Mouse (Mus musculus): ENCODE measurements around the gene Ikzf3. TPM values are rescaled to one million over a fixed set of nuclear protein-coding genes. Genes with fewer than 3 reads are reported as not detected.

The Ikzf3 gene
- polyA plus RNA-seq, 1 experiment from 2014 or later = 0.18 TPM

GRCm38 (mm10) chr11:98457367-98458120 lies 88.3 kb downstream of the Ikzf3 start:
- peak overlapping the region; percentile 89 for H3K4me2 ChIP-seq (ENCODE audit: low read depth, low read length)
- H3K36me3 ChIP-seq (ENCODE audit: control insufficient read depth, insufficient read depth, low read length) = no peaks in the 10 kb centered on the region
- peak overlapping the region; percentile 67 for H3K9ac ChIP-seq (ENCODE audit: low read depth, low read length)
- under 1% methylated on average over 23 of the region's 64 CpGs for WGBS
- ATAC-seq (ENCODE audit: low read depth) (peak; percentile 87), DNase-seq (ENCODE audit: low spot score) (peak; percentile 87)
- 0 out of 2 replicates have a peak overlapping the region, but pooled peaks have one; percentile 1 for H3K27ac ChIP-seq (replicated peaks; ENCODE audit: low read depth, low read length)
- H3K27me3 ChIP-seq (replicated peaks; ENCODE audit: control insufficient read depth, insufficient read depth, low read length) = peaks cover 26% of the 10 kb centered on the region
- H3K9me3 ChIP-seq (ENCODE audit: control insufficient read depth, low read length) = no peaks in the 10 kb centered on the region
- H3K4me3 ChIP-seq (ENCODE audit: low read depth, low read length) = peak overlapping the region; percentile 62
- no peaks in the 10 kb centered on the region for H3K4me1 ChIP-seq (ENCODE audit: control insufficient read depth, insufficient read depth, low read length)

- DNase-seq (ENCODE audit: low spot score) (no peak), ATAC-seq (ENCODE audit: low read depth) (peak; percentile 2; the same call in 1 of the 2 replicates)
- Histone ChIP-seq H3K4me3 (ENCODE audit: low read depth, low read length) (peak overlapping the region; percentile 62), H3K27ac (replicated peaks; ENCODE audit: low read depth, low read length) (0 out of 2 replicates have a peak overlapping the region, but pooled peaks have one; percentile 1), H3K4me1 (ENCODE audit: control insufficient read depth, insufficient read depth, low read length) (no peaks in the 10 kb centered on the region), H3K9ac (ENCODE audit: low read depth, low read length) (peak overlapping the region; percentile 67), H3K4me2 (ENCODE audit: low read depth, low read length) (peak overlapping the region; percentile 89), H3K9me3 (ENCODE audit: control insufficient read depth, low read length) (no peaks in the 10 kb centered on the region), H3K27me3 (replicated peaks; ENCODE audit: control insufficient read depth, insufficient read depth, low read length) (peaks cover 26% of the 10 kb centered on the region), H3K36me3 (ENCODE audit: control insufficient read depth, insufficient read depth, low read length) (no peaks in the 10 kb centered on the region)
- 28% methylated on average over 9 of the region's 9 CpGs for WGBS
Measured at GRCm38 (mm10) chr11:98456945-98457344, 88.9 kb downstream of the Ikzf3 start.

DNA sequence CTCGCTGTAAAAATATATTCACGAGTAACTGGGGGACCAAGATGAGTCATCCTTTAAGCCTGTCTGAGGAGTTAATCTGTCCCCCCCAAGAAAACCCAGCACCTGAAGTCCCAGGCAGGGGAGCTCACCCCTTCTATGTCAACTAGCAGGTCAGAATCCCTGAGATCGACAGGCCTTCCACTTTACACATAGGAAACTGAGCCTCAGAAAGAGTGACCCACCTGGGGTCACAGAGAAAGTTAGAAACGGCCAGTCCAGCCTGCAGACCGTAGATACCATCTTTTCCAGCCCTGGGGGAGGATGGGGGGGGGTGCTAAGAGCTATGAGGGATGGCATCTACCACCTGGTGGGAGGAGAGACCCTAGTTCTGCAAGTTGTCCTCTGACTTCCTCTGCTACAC lies 89.3 kb downstream of the Ikzf3 start:
- Histone ChIP-seq H3K27ac (replicated peaks; ENCODE audit: low read depth, low read length) (no peak overlapping the region), H3K4me1 (ENCODE audit: control insufficient read depth, insufficient read depth, low read length) (no peaks in the 10 kb centered on the region), H3K9ac (ENCODE audit: low read depth, low read length) (no peak overlapping the region), H3K9me3 (ENCODE audit: control insufficient read depth, low read length) (no peaks in the 10 kb centered on the region), H3K4me3 (ENCODE audit: low read depth, low read length) (no peak overlapping the region), H3K27me3 (replicated peaks; ENCODE audit: control insufficient read depth, insufficient read depth, low read length) (peaks cover 26% of the 10 kb centered on the region), H3K36me3 (ENCODE audit: control insufficient read depth, insufficient read depth, low read length) (no peaks in the 10 kb centered on the region), H3K4me2 (ENCODE audit: low read depth, low read length) (peak overlapping the region; percentile 89; the same call in 1 of the 2 replicates)
- no peak for ATAC-seq (ENCODE audit: low read depth)
- WGBS = 75% methylated on average over 5 of the region's 5 CpGs
- DNase-seq (ENCODE audit: low spot score) = no peak

- Histone ChIP-seq H3K9ac (ENCODE audit: low read depth, low read length) (no peak overlapping the region), H3K27ac (replicated peaks; ENCODE audit: low read depth, low read length) (no peak overlapping the region), H3K27me3 (replicated peaks; ENCODE audit: control insufficient read depth, insufficient read depth, low read length) (peaks cover 26% of the 10 kb centered on the region), H3K4me1 (ENCODE audit: control insufficient read depth, insufficient read depth, low read length) (no peaks in the 10 kb centered on the region), H3K9me3 (ENCODE audit: control insufficient read depth, low read length) (no peaks in the 10 kb centered on the region), H3K36me3 (ENCODE audit: control insufficient read depth, insufficient read depth, low read length) (no peaks in the 10 kb centered on the region), H3K4me2 (ENCODE audit: low read depth, low read length) (no peak overlapping the region), H3K4me3 (ENCODE audit: low read depth, low read length) (no peak overlapping the region)
- DNase-seq (ENCODE audit: low spot score) (no peak), ATAC-seq (ENCODE audit: low read depth) (no peak)
- WGBS = 82% methylated on average over 4 of the region's 4 CpGs
Measured at GRCm38 (mm10) chr11:98455484-98455883, 90.3 kb downstream of the Ikzf3 start.

GRCm38 (mm10) chr11:98449921-98450771 lies 95.7 kb downstream of the Ikzf3 start:
- Histone ChIP-seq H3K27me3 (replicated peaks; ENCODE audit: control insufficient read depth, insufficient read depth, low read length) (peaks cover 28% of the 10 kb centered on the region), H3K4me2 (ENCODE audit: low read depth, low read length) (no peak overlapping the region)

GRCm38 (mm10) chr11:98449419-98449818 lies 96.4 kb downstream of the Ikzf3 start:
- 67% methylated on average over 3 of the region's 3 CpGs for WGBS
- Histone ChIP-seq H3K27me3 (replicated peaks; ENCODE audit: control insufficient read depth, insufficient read depth, low read length) (peaks cover 28% of the 10 kb centered on the region), H3K9ac (ENCODE audit: low read depth, low read length) (no peak overlapping the region)

More at GRCm38 (mm10) chr11:98449921-98450771, 95.7 kb downstream of the Ikzf3 start:
- no peaks in the 10 kb centered on the region for H3K4me1 ChIP-seq (ENCODE audit: control insufficient read depth, insufficient read depth, low read length)
- H3K27ac ChIP-seq (replicated peaks; ENCODE audit: low read depth, low read length) = no peak overlapping the region
- WGBS = 71% methylated on average over 20 of the region's 20 CpGs
- no peaks in the 10 kb centered on the region for H3K36me3 ChIP-seq (ENCODE audit: control insufficient read depth, insufficient read depth, low read length)
- H3K4me3 ChIP-seq (ENCODE audit: low read depth, low read length) = no peak overlapping the region
- DNase-seq (ENCODE audit: low spot score) = no peak
- ATAC-seq (ENCODE audit: low read depth) = no peak
- H3K9me3 ChIP-seq (ENCODE audit: control insufficient read depth, low read length) = no peaks in the 10 kb centered on the region
- H3K9ac ChIP-seq (ENCODE audit: low read depth, low read length) = no peak overlapping the region

DNA sequence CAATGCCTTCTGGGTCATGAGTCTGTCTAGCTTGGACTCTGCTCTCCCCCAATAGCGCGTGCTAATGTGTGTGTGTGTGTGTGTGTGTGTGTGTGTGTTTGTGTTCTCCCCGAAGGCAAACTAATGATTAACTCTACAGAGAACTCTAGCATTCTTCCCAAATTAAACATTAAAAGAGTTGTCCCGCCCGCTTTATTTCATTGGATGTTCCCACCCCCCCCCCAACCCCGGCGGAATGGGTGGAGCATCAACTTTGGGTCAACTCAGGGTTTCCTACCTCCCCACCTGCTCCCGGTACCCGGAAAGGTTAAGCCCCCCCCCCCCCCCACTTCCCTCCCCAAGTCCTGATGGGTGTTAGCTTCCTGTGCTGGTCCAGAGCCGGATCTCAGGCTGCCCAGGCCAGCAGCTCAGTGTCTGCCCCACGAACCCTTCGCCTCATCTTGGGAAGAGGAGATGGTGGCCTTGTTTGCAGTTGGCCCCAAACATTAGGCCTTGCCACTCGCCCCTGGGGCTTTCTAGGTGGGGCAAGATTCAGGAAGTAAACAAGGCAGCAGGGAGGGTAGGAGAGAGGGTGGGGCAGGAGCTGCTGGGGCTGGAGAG lies 97.5 kb downstream of the Ikzf3 start:
- DNase-seq (ENCODE audit: low spot score) (no peak), ATAC-seq (ENCODE audit: low read depth) (no peak)
- H3K27me3 ChIP-seq (replicated peaks; ENCODE audit: control insufficient read depth, insufficient read depth, low read length) = peaks cover 28% of the 10 kb centered on the region
- no peaks in the 10 kb centered on the region for H3K9me3 ChIP-seq (ENCODE audit: control insufficient read depth, low read length)
- H3K9ac ChIP-seq (ENCODE audit: low read depth, low read length) = peak overlapping the region; percentile 40; the same call in 1 of the 2 replicates
- peak overlapping the region; percentile 27 for H3K4me3 ChIP-seq (ENCODE audit: low read depth, low read length)
- no peaks in the 10 kb centered on the region for H3K36me3 ChIP-seq (ENCODE audit: control insufficient read depth, insufficient read depth, low read length)
- H3K4me1 ChIP-seq (ENCODE audit: control insufficient read depth, insufficient read depth, low read length) = no peaks in the 10 kb centered on the region
- H3K27ac ChIP-seq (replicated peaks; ENCODE audit: low read depth, low read length) = no peak overlapping the region
- 32% methylated on average over 10 of the region's 13 CpGs for WGBS
- H3K4me2 ChIP-seq (ENCODE audit: low read depth, low read length) = peak overlapping the region; percentile 42

More at GRCm38 (mm10) chr11:98449419-98449818, 96.4 kb downstream of the Ikzf3 start:
- Histone ChIP-seq H3K36me3 (ENCODE audit: control insufficient read depth, insufficient read depth, low read length) (no peaks in the 10 kb centered on the region), H3K4me3 (ENCODE audit: low read depth, low read length) (no peak overlapping the region), H3K4me1 (ENCODE audit: control insufficient read depth, insufficient read depth, low read length) (no peaks in the 10 kb centered on the region), H3K27ac (replicated peaks; ENCODE audit: low read depth, low read length) (no peak overlapping the region), H3K4me2 (ENCODE audit: low read depth, low read length) (no peak overlapping the region), H3K9me3 (ENCODE audit: control insufficient read depth, low read length) (no peaks in the 10 kb centered on the region)
- DNase-seq (ENCODE audit: low spot score) = no peak
- no peak for ATAC-seq (ENCODE audit: low read depth)

GRCm38 (mm10) chr11:98447475-98447834 lies 98.4 kb downstream of the Ikzf3 start:
- 0 out of 2 replicates have a peak overlapping the region, but pooled peaks have one; percentile 11 for H3K27ac ChIP-seq (replicated peaks; ENCODE audit: low read depth, low read length)
- H3K9ac ChIP-seq (ENCODE audit: low read depth, low read length) = peak overlapping the region; percentile 40
- 6% methylated on average over 7 of the region's 7 CpGs for WGBS
- peaks cover 28% of the 10 kb centered on the region for H3K27me3 ChIP-seq (replicated peaks; ENCODE audit: control insufficient read depth, insufficient read depth, low read length)
- ATAC-seq (ENCODE audit: low read depth) (0 out of 2 replicates have a peak, but pooled peaks have one; percentile 3), DNase-seq (ENCODE audit: low spot score) (no peak)
- peak overlapping the region; percentile 42 for H3K4me2 ChIP-seq (ENCODE audit: low read depth, low read length)
- H3K9me3 ChIP-seq (ENCODE audit: control insufficient read depth, low read length) = no peaks in the 10 kb centered on the region
- H3K36me3 ChIP-seq (ENCODE audit: control insufficient read depth, insufficient read depth, low read length) = no peaks in the 10 kb centered on the region
- peak overlapping the region; percentile 27 for H3K4me3 ChIP-seq (ENCODE audit: low read depth, low read length)
- no peaks in the 10 kb centered on the region for H3K4me1 ChIP-seq (ENCODE audit: control insufficient read depth, insufficient read depth, low read length)

All from embryonic facial prominence, embryonic 14.5 days (tissue).